Mouse (Mus musculus) G1E (cell line): ENCODE results near the gene Gm10563.

Experiments used
- CTCF ChIP-seq: IDR thresholded peaks from 2 replicates; pipeline ENCODE4 v1.5.1; 2012; ENCODE audit warnings: low read depth, low read length, inconsistent platforms, mixed read lengths
- GATA1 ChIP-seq: IDR thresholded peaks from 2 replicates; pipeline ENCODE4 v1.6.1; 2012; ENCODE audit warnings: borderline replicate concordance, low read length, inconsistent platforms, mixed read lengths
- POLR2AphosphoS5 ChIP-seq: IDR thresholded peaks from 2 replicates; pipeline ENCODE4 v1.6.1; 2012; ENCODE audit warnings: low read depth, low read length, inconsistent platforms; ENCODE audit not compliant: insufficient replicate concordance

DNA sequence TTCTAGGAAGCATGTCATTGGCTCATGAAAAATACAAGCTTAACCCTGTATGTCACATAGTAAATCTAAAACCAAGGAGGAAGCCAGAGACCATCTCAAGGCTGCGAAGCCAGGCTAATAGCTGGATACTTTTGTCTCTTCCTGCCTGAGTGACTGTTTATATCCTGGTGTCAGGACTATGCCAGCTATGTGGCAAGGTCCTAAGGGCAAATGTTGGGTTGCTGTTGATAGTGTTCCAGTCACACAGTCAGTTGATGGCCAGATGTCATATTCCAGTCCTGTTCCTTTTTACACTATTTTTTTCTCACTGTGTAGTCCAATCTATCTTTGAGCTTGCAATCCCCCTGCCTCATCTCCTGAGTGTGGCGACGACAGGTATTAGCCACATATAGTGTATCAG lies 31.9 kb downstream of the Gm10563 start:
- TF ChIP-seq CTCF (no peak), GATA1 (no peak), POLR2AphosphoS5 (no peak)
